Mouse (Mus musculus) midbrain, postnatal 0 days (tissue): ENCODE measurements around the gene Kif3b. TPM values are rescaled to one million over a fixed set of nuclear protein-coding genes. Genes with fewer than 3 reads are reported as not detected.
A peak's percentile ranks its signal among the peaks of the same experiment; 100 is the strongest.
"Not testable (repeated sequence)": the region's sequence is repeated elsewhere in the genome, so short reads cannot be mapped to it uniquely, and the experiment has no call there.

Experiments used
- ATAC-seq: fragments of 200-750 bp; cut with Nextera tagmentation; 2 replicates; pipeline ENCODE4 v1.8.0; 2017; ENCODE audit warnings: moderate number of reproducible peaks, mild to moderate bottlenecking, moderate TSS enrichment, moderate library complexity; ENCODE audit not compliant: low FRiP score
- DNase-seq: peaks from one replicate; pipeline ENCODE4 v3.0.0-alpha.2; 2015; ENCODE audit warnings: low spot score
- H3K27ac ChIP-seq: fragments of 300-500 bp; sonication (generic); 2 replicates; pipeline ENCODE4 v1.5.1; 2014; ENCODE audit warnings: low read depth, mild to moderate bottlenecking, low read length, mixed read lengths
- H3K27me3 ChIP-seq: fragments of 300-500 bp; sonication (generic); 2 replicates; pipeline ENCODE4 v1.6.1; 2014; ENCODE audit warnings: low read length, control low read depth, mixed read lengths; ENCODE audit not compliant: insufficient read depth
- H3K36me3 ChIP-seq: fragments of 300-500 bp; sonication (generic); 2 replicates; pipeline ENCODE4 v1.6.1; 2014; ENCODE audit warnings: low read length, control low read depth, mixed read lengths; ENCODE audit not compliant: insufficient read depth
- H3K4me1 ChIP-seq: fragments of 300-500 bp; sonication (generic); 2 replicates; pipeline ENCODE4 v1.6.1; 2014; ENCODE audit warnings: mild to moderate bottlenecking, control low read depth, antibody characterized with exemption, low read length, mixed read lengths; ENCODE audit not compliant: insufficient read depth
- H3K4me2 ChIP-seq: fragments of 300-500 bp; sonication (generic); 2 replicates; pipeline ENCODE4 v1.6.1; 2014; ENCODE audit warnings: low read depth, mild to moderate bottlenecking, low read length, mixed read lengths; ENCODE audit not compliant: poor library complexity, severe bottlenecking
- H3K4me3 ChIP-seq: fragments of 300-500 bp; sonication (generic); 2 replicates; pipeline ENCODE4 v1.5.1; 2014; ENCODE audit warnings: low read depth, mild to moderate bottlenecking, low read length, moderate library complexity
- H3K9ac ChIP-seq: fragments of 300-500 bp; sonication (generic); replicated peaks from 2 replicates; pipeline ENCODE4 v1.6.1; 2014; ENCODE audit warnings: mild to moderate bottlenecking, low read length, moderate library complexity, mixed read lengths; ENCODE audit not compliant: poor library complexity, severe bottlenecking
- H3K9me3 ChIP-seq: fragments of 300-500 bp; sonication (generic); 2 replicates; pipeline ENCODE4 v1.6.1; 2016; ENCODE audit warnings: low read length, control low read depth
- CTCF ChIP-seq: IDR thresholded peaks from 2 replicates; pipeline ENCODE4 v1.5.1; 2016; ENCODE audit warnings: antibody characterized with exemption, mild to moderate bottlenecking
- WGBS: fragments of 180-500 bp; shearing (Covaris S2); extraction: QIAGEN DNeasy Blood & Tissue Kit; methylation state at CpG from one replicate; pipeline ENCODE4 v1.1.7; 2014; 5-methylcytosine and 5-hydroxymethylcytosine counted together
- polyA plus RNA-seq: library from polyadenylated mRNA; unstranded; fragments of >200 nt; fragmentation: Nextera tagmentation; extraction: Ambion mirVana; gene quantifications from 2 replicates; pipeline ENCODE4 v1.2.1, GENCODE M21; 2015
- total RNA-seq: library from RNA; depleted of rRNA; stranded (reverse); fragments of >200 nt; gene quantifications from 2 replicates; pipeline ENCODE4 v1.2.3, GENCODE M21; 2014

The Kif3b gene
- total and polyA plus RNA-seq, 2 experiments from 2014 or later: 20.6 to 49.5 TPM

- Histone ChIP-seq H3K4me3 (no peak overlapping the region), H3K36me3 (no peaks in the 10 kb centered on the region), H3K4me1 (no peaks in the 10 kb centered on the region), H3K27me3 (no peaks in the 10 kb centered on the region), H3K9me3 (no peaks in the 10 kb centered on the region), H3K27ac (no peak overlapping the region), H3K9ac (no peak overlapping the region), H3K4me2 (no peak overlapping the region)
- TF ChIP-seq CTCF: no peak
- DNase-seq: no peak
- WGBS: 93% methylated on average over 8 of the region's 8 CpGs
- no peak for ATAC-seq
Observed at GRCm38 (mm10) chr2:153276440-153276839, 14.8 kb upstream of the Kif3b start.

- not testable (repeated sequence) for H3K27ac ChIP-seq, H3K9ac ChIP-seq, H3K4me3 ChIP-seq, H3K4me2 ChIP-seq, H3K4me1 ChIP-seq, H3K36me3 ChIP-seq, H3K27me3 ChIP-seq, DNase-seq, H3K9me3 ChIP-seq, ATAC-seq
- 95% methylated on average over 5 of the region's 5 CpGs for WGBS
Observed at GRCm38 (mm10) chr2:153276846-153277245, 14.4 kb upstream of the Kif3b start.

DNA sequence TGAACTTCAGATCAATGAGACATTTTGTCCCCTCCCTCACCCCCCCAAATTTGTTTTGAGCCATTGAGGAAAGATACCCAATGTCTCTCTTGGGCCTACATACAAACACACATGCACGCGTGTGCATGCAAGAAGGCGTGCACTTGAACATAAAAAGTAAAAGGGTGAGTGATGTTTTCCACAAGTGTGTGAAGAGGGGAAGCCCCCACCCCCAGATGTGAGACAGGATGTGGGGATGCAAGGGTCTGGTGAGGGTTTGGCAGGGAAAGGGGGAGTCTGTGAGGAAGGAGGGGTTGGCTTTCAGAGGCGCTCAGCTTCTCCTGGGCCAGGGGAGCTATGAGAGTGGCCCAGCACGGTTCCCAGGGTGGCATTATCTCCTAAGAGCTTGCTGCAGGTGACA, 12.9 kb upstream of the Kif3b start:
- H3K9ac ChIP-seq: no peak overlapping the region
- no peaks in the 10 kb centered on the region for H3K4me1 ChIP-seq
- no peak for TF ChIP-seq CTCF
- H3K4me2 ChIP-seq: no peak overlapping the region
- WGBS: 88% methylated on average over 5 of the region's 5 CpGs
- no peak overlapping the region for H3K27ac ChIP-seq
- H3K36me3 ChIP-seq: no peaks in the 10 kb centered on the region
- H3K27me3 ChIP-seq: no peaks in the 10 kb centered on the region
- DNase-seq (no peak), ATAC-seq (no peak)
- no peaks in the 10 kb centered on the region for H3K9me3 ChIP-seq
- H3K4me3 ChIP-seq: no peak overlapping the region

DNA sequence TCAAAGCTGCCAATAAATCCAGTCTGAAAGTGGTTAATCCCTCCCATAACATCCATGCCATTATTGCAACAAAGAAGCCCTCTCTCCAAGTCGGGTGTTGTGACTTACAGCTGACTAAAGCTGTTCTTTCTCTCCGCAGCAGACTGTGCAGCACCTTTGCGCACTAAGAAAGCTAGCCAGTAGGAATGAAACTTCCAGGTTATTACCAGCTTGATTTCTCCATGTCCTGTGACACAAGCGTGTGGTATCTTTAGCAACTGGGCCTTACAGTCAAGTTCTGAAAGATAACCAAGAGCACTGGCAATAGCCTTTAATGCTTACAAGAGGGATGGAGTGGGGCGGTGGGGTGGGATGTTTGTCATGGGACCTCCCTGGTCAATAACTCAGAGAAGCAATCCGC, 7.3 kb upstream of the Kif3b start:
- no peak for DNase-seq
- WGBS: 79% methylated on average over 6 of the region's 6 CpGs

DNA sequence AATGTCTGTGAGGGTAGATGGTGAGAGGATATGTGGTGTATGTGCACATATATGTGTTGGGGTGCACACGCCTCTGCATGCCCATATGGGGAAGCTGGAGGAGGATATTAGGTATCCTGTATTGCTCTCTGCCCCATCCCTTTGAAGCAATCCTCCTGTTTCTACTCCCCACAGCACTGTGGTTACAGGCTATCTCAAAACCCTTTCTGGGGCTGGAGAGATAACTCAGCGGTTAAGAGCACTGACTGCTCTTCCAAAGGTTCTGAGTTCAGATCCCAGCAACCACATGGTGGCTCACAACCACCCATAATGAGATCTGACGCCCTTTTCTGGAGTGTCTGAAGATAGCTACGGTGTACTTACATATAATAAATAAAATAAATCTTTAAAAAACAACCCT, 4.7 kb upstream of the Kif3b start:
- Histone ChIP-seq H3K4me3 (no peak overlapping the region), H3K36me3 (no peaks in the 10 kb centered on the region), H3K4me1 (no peaks in the 10 kb centered on the region), H3K4me2 (no peak overlapping the region), H3K9me3 (no peaks in the 10 kb centered on the region), H3K9ac (no peak overlapping the region), H3K27me3 (no peaks in the 10 kb centered on the region), H3K27ac (no peak overlapping the region)
- WGBS: 84% methylated on average over 4 of the region's 4 CpGs
- DNase-seq (no peak), ATAC-seq (no peak)
- no peak for TF ChIP-seq CTCF

More for the DNA sequence above, 7.3 kb upstream of the Kif3b start:
- no peak for TF ChIP-seq CTCF
- no peak overlapping the region for H3K4me3 ChIP-seq
- H3K27ac ChIP-seq: no peak overlapping the region
- no peaks in the 10 kb centered on the region for H3K4me1 ChIP-seq
- ATAC-seq: no peak
- H3K4me2 ChIP-seq: no peak overlapping the region
- H3K36me3 ChIP-seq: no peaks in the 10 kb centered on the region
- no peaks in the 10 kb centered on the region for H3K27me3 ChIP-seq
- no peak overlapping the region for H3K9ac ChIP-seq
- H3K9me3 ChIP-seq: no peaks in the 10 kb centered on the region

DNA sequence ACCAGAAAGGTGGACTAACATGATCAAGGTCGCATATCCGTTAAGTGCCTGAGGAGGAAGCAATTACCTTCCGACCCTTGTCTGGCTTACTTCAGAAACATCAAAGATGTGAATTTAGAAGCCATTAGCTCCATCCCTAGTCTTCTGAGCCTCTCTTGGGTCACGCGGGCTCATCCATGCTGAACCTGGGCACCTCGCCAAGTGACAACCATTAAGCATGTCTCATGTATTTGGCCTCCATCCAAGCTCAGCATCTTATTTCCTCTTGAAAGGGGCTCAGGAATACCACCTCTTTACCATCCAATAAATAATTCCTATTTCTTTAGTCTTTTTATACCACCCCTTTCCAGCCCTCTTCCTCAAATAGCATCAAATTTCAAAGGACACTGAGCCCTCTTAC, 3.4 kb upstream of the Kif3b start:
- DNase-seq (peak; percentile 69), ATAC-seq (no peak)
- no peak overlapping the region for H3K4me2 ChIP-seq
- H3K36me3 ChIP-seq: no peaks in the 10 kb centered on the region
- TF ChIP-seq CTCF: no peak
- no peaks in the 10 kb centered on the region; the same call in 1 of the 2 replicates for H3K4me1 ChIP-seq
- no peak overlapping the region for H3K27ac ChIP-seq
- no peaks in the 10 kb centered on the region for H3K9me3 ChIP-seq
- no peaks in the 10 kb centered on the region for H3K27me3 ChIP-seq
- H3K4me3 ChIP-seq: no peak overlapping the region
- WGBS: 47% methylated on average over 6 of the region's 6 CpGs
- H3K9ac ChIP-seq: no peak overlapping the region
